Mouse (Mus musculus) central nervous system, embryonic 11.5 days (tissue): ENCODE results near the gene Hdc. TPM values are rescaled to one million over a fixed set of nuclear protein-coding genes. Genes with fewer than 3 reads are reported as not detected.

Experiments
- polyA plus RNA-seq: library from polyadenylated mRNA; depleted of rRNA; stranded (reverse); fragments of >200 nt; gene quantifications from 2 replicates; pipeline ENCODE4 v1.2.3, GENCODE M21; 2012; rRNA removed

Gene Hdc
- 0.87 and 0.92 TPM in 2 replicates for polyA plus RNA-seq

DNA sequence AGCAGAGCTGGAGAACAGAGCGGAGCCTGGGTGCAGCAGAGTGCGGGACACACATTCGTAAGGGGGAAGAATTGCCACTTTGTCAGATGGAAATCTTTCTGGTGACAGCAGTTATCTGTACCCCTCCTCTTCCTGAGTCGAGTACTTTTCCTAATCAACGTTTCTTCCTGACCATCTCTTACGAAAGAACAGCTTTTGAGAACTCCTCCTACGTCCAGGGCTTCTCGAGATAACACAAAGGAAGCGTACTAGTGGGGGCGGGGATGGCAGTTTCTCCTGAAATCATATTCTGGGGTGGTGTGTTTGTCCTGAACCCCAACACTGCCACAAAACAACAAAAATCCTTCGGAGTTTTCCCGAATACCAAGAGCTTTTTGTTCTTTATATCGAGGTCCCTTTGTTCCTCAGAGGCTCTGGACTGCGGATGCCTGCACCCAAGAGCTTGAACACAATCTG, at the start of gene Hdc:
Gene Hdc, minus strand, starts transcription at position 51 of the 456 bp plus-strand sequence.

DNA sequence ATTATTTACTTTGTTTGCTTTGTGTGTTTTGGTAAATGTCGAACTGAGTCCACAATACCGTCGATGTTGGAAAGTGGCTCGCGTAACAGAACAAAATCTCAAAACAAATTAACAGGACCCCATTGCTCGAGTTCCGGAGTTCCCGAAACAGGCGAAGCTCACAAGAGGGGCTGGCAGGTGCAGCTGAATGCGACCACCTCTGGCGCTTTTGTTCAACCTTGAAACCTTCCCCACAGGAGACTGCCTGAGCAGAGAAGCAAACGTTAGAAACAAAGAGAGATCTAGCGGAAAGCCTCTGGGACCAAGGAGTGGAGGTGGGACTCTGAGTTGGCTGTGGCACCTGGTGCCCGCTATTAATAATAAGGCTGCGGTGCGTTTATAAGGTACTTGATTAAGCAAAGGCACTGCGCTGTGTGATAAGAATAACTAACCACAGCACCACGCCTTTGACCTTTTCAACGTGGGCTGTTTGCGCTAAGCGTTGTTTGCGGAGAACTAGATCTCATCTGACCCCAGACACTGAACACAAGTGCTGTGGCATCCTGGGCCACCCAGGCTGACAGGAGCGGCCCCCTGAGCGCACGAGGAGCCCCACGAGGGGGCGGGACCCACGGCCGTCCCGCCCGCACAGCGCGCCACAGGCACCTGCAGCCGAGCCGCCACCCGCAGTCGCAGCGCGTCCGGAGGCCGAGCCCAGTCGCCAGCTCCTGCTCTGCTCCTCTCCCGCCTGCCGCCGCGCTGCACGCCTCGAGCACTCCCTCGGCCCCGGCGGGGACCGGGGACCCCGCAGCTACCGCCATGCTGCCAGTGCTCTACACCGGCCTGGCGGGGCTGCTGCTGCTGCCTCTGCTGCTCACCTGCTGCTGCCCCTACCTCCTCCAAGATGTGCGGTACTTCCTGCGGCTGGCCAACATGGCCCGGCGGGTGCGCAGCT, 66.5 kb downstream of the Hdc start, which contains the start of gene Slc27a2:
Gene Slc27a2, plus strand, starts transcription at position 51 of the 934 bp plus-strand sequence.

Other genes with a start within 250 kb of the Hdc start
- gene Atp8b4, start 118.6 kb downstream of the Hdc start, polyA plus RNA-seq = 0.20 and 0.25 TPM in 2 replicates
- 3.9 and 5.5 TPM in 2 replicates for gene Slc27a2, start 66.9 kb downstream of the Hdc start, polyA plus RNA-seq
- 42.4 and 59.4 TPM in 2 replicates for gene Gabpb1, start 57.0 kb upstream of the Hdc start, polyA plus RNA-seq
- 34.6 and 36.6 TPM in 2 replicates for gene Usp8, start 88.0 kb upstream of the Hdc start, polyA plus RNA-seq
- gene Usp50, start 164.2 kb upstream of the Hdc start, polyA plus RNA-seq = 0.65 and 1.1 TPM in 2 replicates